Comparison of ENCODE assay signal across 8 mouse cellular contexts in the genomic region with DNA sequence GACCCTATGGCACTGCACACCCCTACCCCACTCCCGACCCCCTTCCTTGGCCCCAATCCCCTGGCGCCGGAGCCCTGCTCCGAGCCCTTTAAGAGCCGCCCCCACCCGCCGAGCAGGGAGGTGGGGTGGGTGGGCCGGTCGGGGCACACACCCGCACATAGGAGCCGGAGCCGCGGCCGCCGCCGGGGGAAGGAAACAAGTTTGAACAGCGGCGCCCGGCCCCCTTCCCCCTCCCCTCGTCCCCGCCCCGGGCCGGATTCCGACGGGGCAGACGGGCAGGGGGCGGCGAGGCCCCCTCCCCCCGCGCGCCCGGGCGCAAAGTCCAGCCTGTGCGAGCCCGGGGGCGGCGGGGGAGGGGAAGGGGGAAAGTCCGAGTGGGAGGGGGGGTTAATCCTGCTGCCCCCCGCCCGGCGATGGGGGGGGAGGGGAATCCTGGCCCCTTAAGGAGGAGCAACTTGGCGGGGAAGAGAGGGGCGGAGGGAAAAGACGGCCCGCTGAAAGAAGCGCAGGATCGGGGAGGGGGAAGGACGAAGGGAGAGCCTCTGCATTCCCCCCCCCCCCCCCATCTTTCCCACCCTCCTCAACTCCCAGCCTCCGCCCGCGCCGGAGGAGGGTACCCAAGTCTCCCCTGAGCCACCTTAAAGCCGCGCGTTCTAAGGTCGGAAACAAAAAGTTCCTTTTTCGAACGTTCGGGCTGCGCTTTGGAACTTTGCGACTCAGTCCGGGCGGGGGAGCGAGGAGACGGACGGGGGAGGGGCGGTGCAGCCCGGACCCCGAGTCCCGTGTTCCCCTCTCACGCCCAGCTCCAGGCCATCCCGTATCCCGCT. TPM values are rescaled to one million over a fixed set of nuclear protein-coding genes. Genes with fewer than 3 reads are reported as not detected.
A peak's percentile ranks its signal among the peaks of the same experiment; 100 is the strongest.
DNase-seq lines count a peak whose midpoint lies in the region; ATAC-seq lines count a peak whose summit lies in the region.

No protein-coding gene starts in this region.

- H3K27me3 ChIP-seq in forebrain, embryonic 14.5 days (replicated peaks; ENCODE audit: control insufficient read depth, insufficient read depth, low read length), result no peaks in the 10 kb centered on the region

- H3K36me3 ChIP-seq in forebrain, embryonic 14.5 days (ENCODE audit: control insufficient read depth, insufficient read depth, low read length), result peaks cover 15% of the 10 kb centered on the region

- H3K4me2 ChIP-seq in forebrain, embryonic 14.5 days (ENCODE audit: low read length), result peak overlapping the region; percentile 98

- peaks cover 30% of the 10 kb centered on the region for H3K4me1 ChIP-seq in forebrain, embryonic 14.5 days (ENCODE audit: control insufficient read depth, insufficient read depth, low read length)

- ATAC-seq in forebrain, embryonic 14.5 days, result peak; percentile 35

- peak overlapping the region; percentile 78 for H3K4me3 ChIP-seq in forebrain, embryonic 14.5 days (ENCODE audit: low read depth, low read length)

- peak; percentile 86 for DNase-seq in ES-CJ7 (ENCODE audit: low read depth, low spot score)
- peak; percentile 77 for DNase-seq in brain, adult 2 months (ENCODE audit: low read depth, low spot score)
- peak; percentile 80 for DNase-seq in forebrain, embryonic 14.5 days (ENCODE audit: low spot score)
- DNase-seq in heart, postnatal 36 days, result peak; percentile 77 to 84
- peak; percentile 78 for DNase-seq in layer of hippocampus, adult 9-11 months
- peak; percentile 80 for DNase-seq in lung, postnatal 14 days
- DNase-seq in retina, embryonic 14.5 days (ENCODE audit: low spot score), result peak; percentile 79
- peak; percentile 69 for DNase-seq in urinary bladder, postnatal 25 days (ENCODE audit: low spot score)

- H3K9ac ChIP-seq in forebrain, embryonic 14.5 days (ENCODE audit: low read length), result peak overlapping the region; percentile 79

- H3K9me3 ChIP-seq in forebrain, embryonic 14.5 days (replicated peaks; ENCODE audit: control insufficient read depth, low read length), result no peaks in the 10 kb centered on the region

- intact Hi-C loops in heart, postnatal 36 days (cut with DNase I), result loop anchor here (2.0 kb wide), 1 partner anchor 15 kb away; no protein-coding TSS in a partner anchor

- WGBS in forebrain, embryonic 14.5 days, result 2% methylated on average over 37 of the region's 73 CpGs

- peak overlapping the region; percentile 94 for H3K27ac ChIP-seq in forebrain, embryonic 14.5 days (ENCODE audit: low read depth, low read length)

RNA-seq across cellular contexts. Expression of a gene that starts 1.0 kb away (rescaled TPM):
- polyA plus RNA-seq in forebrain, embryonic 14.5 days (2014; fragmentation: Nextera tagmentation; extraction: Ambion mirVana), result 7.7 and 8.2 TPM in 2 replicates
- 10 to 100 TPM; 22.3 to 26.2 TPM for total RNA-seq in heart, postnatal 36 days (2021)

RNA-seq across cellular contexts. Expression of a gene that starts 11.9 kb away (rescaled TPM):
- polyA plus RNA-seq in forebrain, embryonic 14.5 days (2014; fragmentation: Nextera tagmentation; extraction: Ambion mirVana), result 20.2 and 20.5 TPM in 2 replicates
- total RNA-seq in heart, postnatal 36 days (2021), result 10 to 100 TPM; 67.5 to 69.2 TPM

RNA-seq across cellular contexts. Expression of a gene that starts 18.0 kb away (rescaled TPM):
- polyA plus RNA-seq in forebrain, embryonic 14.5 days (2014; fragmentation: Nextera tagmentation; extraction: Ambion mirVana), result 37.4 and 38.7 TPM in 2 replicates
- 10 to 100 TPM; 63.7 to 68.7 TPM for total RNA-seq in heart, postnatal 36 days (2021)

RNA-seq across cellular contexts. Expression of a gene that starts 28.3 kb away (rescaled TPM):
- 2.3 and 2.8 TPM in 2 replicates for polyA plus RNA-seq in forebrain, embryonic 14.5 days (2014; fragmentation: Nextera tagmentation; extraction: Ambion mirVana)
- 1 to 10 TPM; 8.9 to 10.0 TPM for total RNA-seq in heart, postnatal 36 days (2021)

RNA-seq across cellular contexts. Expression of a gene that starts 29.1 kb away (rescaled TPM):
- polyA plus RNA-seq in forebrain, embryonic 14.5 days (2014; fragmentation: Nextera tagmentation; extraction: Ambion mirVana), result 10.8 and 12.5 TPM in 2 replicates
- total RNA-seq in heart, postnatal 36 days (2021), result 10 to 100 TPM; 17.3 to 22.2 TPM

Comparison
In these comparisons a context has a peak if more than half of its experiments do, and no peak if none do; other contexts are left out.
1. Peak in every context shown above with its lines: DNase-seq, ATAC-seq, H3K4me3 ChIP-seq and H3K27ac ChIP-seq.